In genomic region chr12:17473128-17473527, GRCm38 (mm10) we compare ENCODE assay signal across 27 mouse cellular contexts.
DNase-seq lines count a peak whose midpoint lies in the region; ATAC-seq and TF ChIP-seq lines count a peak whose summit lies in the region.
"Had no signal": no experiment of that assay in that cellular context is flagged by ENCODE, and none has a peak within 500 bp of the region (broad histone marks: within the 10 kb centered on the region; RNA-seq: fewer than 3 reads in every experiment).

No protein-coding gene starts in this region.

- TF ChIP-seq POLR2A in kidney, adult 2 months (IDR thresholded peaks at IDR 0.05; ENCODE audit: low read depth, low read length), result no peak

- no peak for TF ChIP-seq CTCF in kidney, adult 2 months (conservative IDR thresholded peaks at IDR 0.05; ENCODE audit: insufficient read depth, insufficient read length, low read depth, low read length)

- H3K27me3 ChIP-seq in intestine, embryonic 14.5 days (replicated peaks; ENCODE audit: control insufficient read depth, insufficient read depth, low read length), result no peaks in the 10 kb centered on the region
- no peaks in the 10 kb centered on the region for H3K27me3 ChIP-seq in intestine, embryonic 16.5 days (replicated peaks; ENCODE audit: control insufficient read depth, insufficient read depth, low read length)
- H3K27me3 ChIP-seq in kidney, adult 2 months (replicated peaks; ENCODE audit: control insufficient read depth, insufficient read depth, low read length), result no peaks in the 10 kb centered on the region
- no peaks in the 10 kb centered on the region for H3K27me3 ChIP-seq in kidney, embryonic 15.5 days
- H3K27me3 ChIP-seq: embryonic facial prominence, embryonic 12.5 days; embryonic facial prominence, embryonic 15.5 days; forebrain, embryonic 13.5 days; heart, embryonic 15.5 days; hindbrain, embryonic 13.5 days had no signal

- no peak overlapping the region for H3K27ac ChIP-seq in intestine, embryonic 14.5 days (ENCODE audit: low read depth)
- H3K27ac ChIP-seq in intestine, embryonic 16.5 days (ENCODE audit: low read length), result no peak overlapping the region
- H3K27ac ChIP-seq in kidney, adult 2 months (ENCODE audit: insufficient read depth, low read depth, low read length), result peak overlapping the region; percentile 10
- H3K27ac ChIP-seq in kidney, embryonic 15.5 days, result no peak overlapping the region
- H3K27ac ChIP-seq: embryonic facial prominence, embryonic 12.5 days; embryonic facial prominence, embryonic 15.5 days; forebrain, embryonic 13.5 days; heart, adult 2 months; heart, embryonic 10.5 days; heart, embryonic 15.5 days; hindbrain, embryonic 10.5 days; hindbrain, embryonic 13.5 days had no signal

- 89% methylated on average over 3 of the region's 3 CpGs for WGBS in intestine, embryonic 14.5 days
- WGBS in intestine, embryonic 16.5 days, result 93% methylated on average over 3 of the region's 3 CpGs
- WGBS in kidney, adult 2 months, result 72% methylated on average over 3 of the region's 3 CpGs
- 91% methylated on average over 3 of the region's 3 CpGs for WGBS in kidney, embryonic 15.5 days

- no peaks in the 10 kb centered on the region for H3K36me3 ChIP-seq in intestine, embryonic 14.5 days (ENCODE audit: control insufficient read depth, insufficient read depth, low read length)
- H3K36me3 ChIP-seq in intestine, embryonic 16.5 days (ENCODE audit: control insufficient read depth, insufficient read depth, low read length), result no peaks in the 10 kb centered on the region
- H3K36me3 ChIP-seq in kidney, adult 2 months (ENCODE audit: control insufficient read depth, insufficient read depth, low read length), result no peaks in the 10 kb centered on the region
- no peaks in the 10 kb centered on the region for H3K36me3 ChIP-seq in kidney, embryonic 15.5 days
- H3K36me3 ChIP-seq: embryonic facial prominence, embryonic 12.5 days; embryonic facial prominence, embryonic 15.5 days; heart, embryonic 10.5 days; heart, embryonic 15.5 days; hindbrain, embryonic 10.5 days; hindbrain, embryonic 13.5 days had no signal

- ATAC-seq in intestine, embryonic 14.5 days (replicated peaks; ENCODE audit: low FRiP score, low TSS enrichment, low read depth), result no peak
- ATAC-seq in intestine, embryonic 16.5 days, result no peak
- ATAC-seq in kidney, embryonic 15.5 days (replicated peaks; ENCODE audit: low FRiP score), result no peak
- ATAC-seq: CD4-positive, CD25-positive, alpha-beta regulatory T cell, adult 4 months; forebrain, embryonic 13.5 days; forebrain, embryonic 16.5 days had no signal

- no peaks in the 10 kb centered on the region for H3K4me1 ChIP-seq in intestine, embryonic 14.5 days (replicated peaks; ENCODE audit: control insufficient read depth, insufficient read depth, low read length)
- H3K4me1 ChIP-seq in intestine, embryonic 16.5 days (ENCODE audit: control insufficient read depth, insufficient read depth, low read length), result no peaks in the 10 kb centered on the region
- peaks cover 22% of the 10 kb centered on the region for H3K4me1 ChIP-seq in kidney, adult 2 months (ENCODE audit: control insufficient read depth, insufficient read depth, low read length)
- H3K4me1 ChIP-seq in kidney, embryonic 15.5 days, result no peaks in the 10 kb centered on the region
- H3K4me1 ChIP-seq: embryonic facial prominence, embryonic 12.5 days; embryonic facial prominence, embryonic 15.5 days; forebrain, embryonic 13.5 days; heart, embryonic 15.5 days; hindbrain, embryonic 10.5 days; hindbrain, embryonic 13.5 days had no signal

- H3K9me3 ChIP-seq in intestine, embryonic 14.5 days (ENCODE audit: control insufficient read depth, low read length), result no peaks in the 10 kb centered on the region
- H3K9me3 ChIP-seq in intestine, embryonic 16.5 days (ENCODE audit: control insufficient read depth, low read length), result no peaks in the 10 kb centered on the region
- H3K9me3 ChIP-seq in kidney, embryonic 15.5 days (replicated peaks), result no peaks in the 10 kb centered on the region
- H3K9me3 ChIP-seq: embryonic facial prominence, embryonic 12.5 days; embryonic facial prominence, embryonic 15.5 days; forebrain, embryonic 13.5 days; heart, embryonic 10.5 days; heart, embryonic 15.5 days; hindbrain, embryonic 10.5 days; hindbrain, embryonic 13.5 days had no signal

- no peak overlapping the region for H3K4me3 ChIP-seq in intestine, embryonic 14.5 days (ENCODE audit: low read depth, low read length)
- H3K4me3 ChIP-seq in intestine, embryonic 16.5 days (ENCODE audit: low read length), result no peak overlapping the region
- peak overlapping the region; percentile 22 for H3K4me3 ChIP-seq in kidney, adult 2 months (ENCODE audit: insufficient read depth, low read depth, low read length)
- no peak overlapping the region for H3K4me3 ChIP-seq in kidney, embryonic 15.5 days (replicated peaks)
- H3K4me3 ChIP-seq: embryonic facial prominence, embryonic 12.5 days; embryonic facial prominence, embryonic 15.5 days; forebrain, embryonic 13.5 days; heart, adult 2 months; heart, embryonic 10.5 days; heart, embryonic 15.5 days; hindbrain, embryonic 10.5 days; hindbrain, embryonic 13.5 days had no signal

- H3K4me2 ChIP-seq in intestine, embryonic 14.5 days (ENCODE audit: low read length), result no peak overlapping the region
- H3K4me2 ChIP-seq in intestine, embryonic 16.5 days (ENCODE audit: low read depth, low read length), result no peak overlapping the region
- no peak overlapping the region for H3K4me2 ChIP-seq in kidney, embryonic 15.5 days
- H3K4me2 ChIP-seq: embryonic facial prominence, embryonic 12.5 days; embryonic facial prominence, embryonic 15.5 days; forebrain, embryonic 13.5 days; heart, embryonic 15.5 days; hindbrain, embryonic 13.5 days had no signal

- no peak overlapping the region for H3K9ac ChIP-seq in intestine, embryonic 14.5 days (ENCODE audit: low read length)
- H3K9ac ChIP-seq in intestine, embryonic 16.5 days (ENCODE audit: low read depth, low read length), result no peak overlapping the region
- H3K9ac ChIP-seq in kidney, embryonic 15.5 days, result no peak overlapping the region
- H3K9ac ChIP-seq: embryonic facial prominence, embryonic 12.5 days; embryonic facial prominence, embryonic 15.5 days; forebrain, embryonic 13.5 days; heart, embryonic 15.5 days; hindbrain, embryonic 13.5 days had no signal

- peak; percentile 45 for DNase-seq in intestine, embryonic 14.5 days (ENCODE audit: low spot score)
- peak; percentile 70 for DNase-seq in kidney, adult 2 months
- DNase-seq in kidney, postnatal 10 days, result no peak
- peak; percentile 15 to 55 for DNase-seq in kidney, postnatal 25 days
- DNase-seq in kidney, postnatal 36 days, result peak; percentile 42 to 55
- DNase-seq in urinary bladder, adult 18-20 months (ENCODE audit: low spot score in 2 of 2), result no peak
- DNase-seq: adrenal gland, adult 2 months; adrenal gland, postnatal 14 days; cerebellum, adult 11 months; cerebellum, adult 2 months; cerebellum, adult 9-11 months; cerebellum, postnatal 25 days; gastrocnemius, postnatal 10 days; heart, adult 2 months; heart, postnatal 10 days; heart, postnatal 36 days had no signal

Comparison
In these comparisons a context has a peak if more than half of its experiments do, and no peak if none do; other contexts are left out.
1. DNase-seq: peak in intestine, embryonic 14.5 days (single experiment), kidney, adult 2 months (single experiment), kidney, postnatal 25 days (2 of 2) and kidney, postnatal 36 days (2 of 2); none in kidney, postnatal 10 days (single experiment) and urinary bladder, adult 18-20 months (0 of 2).